Mouse (Mus musculus) ES-E14 (cell line): Measurements from ENCODE around the gene Stard3.

Experiments
- CHD2 ChIP-seq: IDR thresholded peaks from 2 replicates; pipeline ENCODE4 v1.6.1; 2014; ENCODE audit warnings: mild to moderate bottlenecking, low read depth, low read length, inconsistent platforms
- HCFC1 ChIP-seq: IDR thresholded peaks from 2 replicates; pipeline ENCODE4 v1.6.1; 2012; ENCODE audit warnings: low read length, inconsistent platforms, borderline replicate concordance; ENCODE audit not compliant: insufficient read depth

GRCm38 (mm10) chr11:98348083-98348961 is 9.8 kb upstream of the Stard3 start, which contains the start of gene Ppp1r1b:
- TF ChIP-seq CHD2 (no peak), HCFC1 (no peak)
